Mouse (Mus musculus): Measurements from ENCODE around the gene Egfl8. TPM values are rescaled to one million over a fixed set of nuclear protein-coding genes. Genes with fewer than 3 reads are reported as not detected.

The Egfl8 gene
- 1 to 10 TPM; 1.4 to 3.3 (median 2.4) TPM for total RNA-seq (2022)

DNA sequence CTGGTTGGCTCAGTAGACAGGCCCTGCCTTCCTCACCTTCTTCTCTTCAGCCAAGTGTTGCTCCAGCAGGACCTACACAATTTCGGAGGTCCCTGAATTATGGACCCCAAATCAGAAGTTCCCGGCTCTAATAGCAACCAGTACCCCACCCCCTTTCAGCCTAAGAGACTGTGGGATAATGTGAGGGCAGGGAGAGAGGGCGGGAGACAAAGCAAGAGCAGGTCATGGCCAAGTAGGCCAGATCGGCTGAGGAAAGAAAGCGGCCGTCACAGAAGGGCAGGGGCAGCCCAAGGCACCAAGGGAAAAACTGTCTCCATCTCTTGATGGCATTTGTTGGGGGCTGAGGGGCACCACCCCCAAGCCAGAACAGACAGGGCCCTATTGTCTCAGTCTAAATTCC lies at the start of gene Egfl8:
Gene Egfl8, minus strand, starts transcription at position 101 of the 400 bp plus-strand sequence.
- DNase-seq (ENCODE audit: low spot score in 2 of 2) = no peak

DNA sequence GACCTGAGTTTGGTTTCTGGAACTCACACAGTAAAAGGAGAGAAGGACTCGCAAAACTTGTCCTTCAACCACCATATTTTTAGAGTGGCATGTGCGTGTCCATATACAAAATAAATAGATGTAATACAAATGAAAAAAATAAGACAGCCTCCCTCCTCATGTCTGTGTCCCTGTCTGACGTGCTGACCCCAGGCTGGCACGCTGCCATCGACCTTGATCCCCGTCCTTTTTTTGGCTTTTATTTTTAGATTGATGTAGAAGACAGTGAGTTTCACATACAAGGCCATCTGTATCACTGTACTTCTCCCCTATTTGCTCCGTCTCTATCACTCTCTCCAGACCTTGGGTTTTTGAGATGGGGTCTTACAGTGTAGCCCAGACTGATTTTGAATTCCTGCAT lies 48.7 kb upstream of the Egfl8 start:
- no peak for DNase-seq (ENCODE audit: low spot score in 2 of 2)

DNA sequence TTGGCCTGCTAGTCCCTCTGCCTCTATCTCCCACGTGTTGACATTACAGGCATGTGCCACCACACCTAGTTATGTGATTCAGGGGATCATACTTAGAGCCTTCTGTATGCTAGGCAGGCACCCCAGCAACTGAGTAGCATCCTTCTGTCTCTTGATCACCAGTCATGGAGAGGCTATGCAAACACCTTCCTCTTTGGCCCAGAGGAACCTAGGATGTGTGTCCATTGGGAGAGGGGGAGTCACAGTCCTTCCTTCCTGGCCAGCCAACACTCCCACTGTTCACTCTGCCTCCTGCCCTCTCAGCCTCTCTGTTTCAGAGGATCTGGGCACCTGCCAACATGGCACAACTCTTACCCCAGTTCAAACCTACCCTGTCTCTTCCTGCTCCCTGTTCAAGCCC lies 47.8 kb upstream of the Egfl8 start:
- no peak for DNase-seq (ENCODE audit: low spot score in 2 of 2)

DNA sequence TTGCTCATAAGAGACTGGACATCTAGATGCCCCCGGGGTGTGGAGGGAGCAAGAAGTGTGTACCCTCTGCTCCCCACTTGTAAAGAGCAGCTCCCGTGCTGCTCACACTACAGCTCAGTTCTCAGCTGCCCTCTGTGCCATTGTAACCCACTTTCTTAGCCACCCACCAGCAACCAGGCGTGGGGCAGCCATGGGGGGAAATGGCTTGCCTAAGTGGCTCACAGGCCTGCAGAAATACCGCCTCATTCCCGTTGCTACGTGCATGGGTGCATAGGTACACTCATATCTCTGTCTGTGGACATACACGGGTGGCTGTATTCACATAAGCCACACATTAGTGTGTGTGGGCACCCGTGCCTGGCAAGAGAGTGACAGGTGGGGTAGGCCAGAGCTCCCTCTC lies 47.2 kb upstream of the Egfl8 start:
- DNase-seq (ENCODE audit: low spot score in 2 of 2) = no peak

GRCm38 (mm10) chr17:34662468-34662867 lies 46.7 kb upstream of the Egfl8 start:
- DNase-seq (ENCODE audit: low spot score in 2 of 2) = no peak

- DNase-seq (ENCODE audit: low spot score in 2 of 2) = no peak
These were observed 45.4 kb upstream of the Egfl8 start for GRCm38 (mm10) chr17:34661121-34661591.

GRCm38 (mm10) chr17:34660259-34660820 lies 44.6 kb upstream of the Egfl8 start:
- no peak for DNase-seq (ENCODE audit: low spot score in 2 of 2)

DNA sequence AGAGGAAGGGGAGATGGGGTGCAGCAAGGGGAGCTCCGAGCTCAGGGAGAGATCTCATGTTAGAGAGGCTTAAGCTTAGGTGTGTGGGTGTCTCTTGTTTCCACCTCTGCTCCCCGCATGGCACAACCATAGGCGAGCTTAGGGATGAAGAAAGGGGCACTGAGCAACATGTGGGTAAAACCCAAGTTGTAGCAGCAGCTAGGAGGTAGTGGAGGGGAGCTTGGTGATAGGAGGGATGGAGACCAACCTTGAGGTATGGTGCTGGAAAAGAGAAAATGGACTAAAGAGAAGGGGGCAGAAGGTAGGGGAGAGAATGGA lies 44.1 kb upstream of the Egfl8 start:
- no peak for DNase-seq (ENCODE audit: low spot score in 2 of 2)

DNA sequence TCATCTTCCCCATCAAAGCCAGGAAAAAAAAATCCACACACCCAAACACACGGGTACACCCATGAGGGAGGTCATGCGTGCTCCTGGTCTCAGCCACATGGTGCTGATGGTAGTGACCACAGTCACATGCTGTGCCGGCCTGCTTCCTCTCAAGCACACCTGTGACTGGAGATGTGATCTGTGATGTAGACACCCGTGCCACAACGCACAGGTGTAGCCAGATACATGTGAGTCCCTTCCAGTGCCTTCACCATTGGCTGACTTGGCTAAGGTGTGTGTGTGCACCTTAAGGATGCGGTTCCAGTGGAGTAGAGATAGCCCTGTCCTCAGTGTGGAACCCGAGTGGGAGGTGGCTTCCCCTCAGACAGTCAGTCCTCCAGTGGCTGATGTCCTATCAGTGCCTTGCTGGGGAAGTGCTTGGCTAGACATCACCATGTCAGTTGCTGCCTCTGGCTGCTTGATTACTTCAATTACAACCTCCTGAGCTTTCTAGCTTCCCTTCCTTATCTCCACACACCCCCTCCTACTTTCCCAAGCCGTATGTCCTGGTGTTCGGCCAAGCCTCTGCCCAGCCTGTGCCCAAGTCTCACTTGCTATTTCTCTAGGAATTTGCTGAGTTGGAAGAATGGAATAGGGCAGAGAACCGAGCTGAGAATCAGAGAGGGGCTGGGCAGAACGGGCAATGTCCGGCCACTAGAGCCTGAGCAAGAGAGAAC lies 43.6 kb upstream of the Egfl8 start:
- DNase-seq (ENCODE audit: low spot score in 2 of 2) = no peak

GRCm38 (mm10) chr17:34658591-34658990 lies 42.8 kb upstream of the Egfl8 start:
- no peak for DNase-seq (ENCODE audit: low spot score in 2 of 2)

GRCm38 (mm10) chr17:34658145-34658544 lies 42.4 kb upstream of the Egfl8 start:
- no peak for DNase-seq (ENCODE audit: low spot score in 2 of 2)

GRCm38 (mm10) chr17:34657271-34657670 lies 41.5 kb upstream of the Egfl8 start:
- DNase-seq (ENCODE audit: low spot score in 2 of 2) = no peak

DNA sequence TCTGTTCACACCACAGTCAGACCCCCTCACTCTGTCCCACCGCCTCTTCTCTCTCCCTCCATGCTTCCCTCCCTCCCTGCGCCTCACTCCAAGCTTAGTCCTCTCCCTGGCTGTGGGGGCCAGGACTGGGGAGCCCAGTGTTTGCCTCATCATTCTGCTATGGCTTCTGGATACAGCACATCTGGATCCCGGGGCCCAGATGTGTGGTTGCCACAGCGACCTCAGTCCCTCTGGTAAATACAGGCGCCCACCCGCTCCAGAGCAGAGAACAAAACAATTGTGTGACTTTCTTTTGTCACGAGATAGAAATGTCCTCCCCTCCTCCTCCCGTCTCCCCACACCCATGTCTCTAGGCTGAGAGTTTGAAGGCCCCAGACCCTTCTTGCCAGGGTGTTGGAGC lies 40.9 kb upstream of the Egfl8 start:
- DNase-seq (ENCODE audit: low spot score in 2 of 2) = no peak

DNA sequence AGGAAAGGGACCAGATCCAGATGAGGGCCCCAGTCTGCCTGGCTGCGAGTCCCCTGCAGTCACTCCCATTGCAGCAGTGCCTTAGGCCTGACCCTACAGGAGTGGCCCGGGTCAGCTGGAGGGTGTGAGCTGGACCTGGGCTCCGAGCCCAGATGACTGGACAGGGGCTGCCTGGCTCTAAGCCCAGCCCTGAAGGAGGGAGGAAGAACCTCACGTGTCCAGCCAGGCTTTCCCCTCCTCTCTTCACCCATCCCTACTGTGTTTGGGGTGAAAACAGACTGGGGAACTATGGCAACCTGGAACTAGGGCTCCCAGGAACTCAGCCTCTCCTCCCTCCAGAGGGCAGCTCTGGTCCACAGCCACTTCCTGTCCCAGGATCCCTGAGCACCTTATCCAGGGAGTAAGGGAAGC lies 39.8 kb upstream of the Egfl8 start:
- peak in 1 of 2 experiments; percentile 79 for DNase-seq (ENCODE audit: low spot score in 2 of 2)

- DNase-seq (ENCODE audit: low spot score in 2 of 2) = no peak
These were observed 39.4 kb upstream of the Egfl8 start for GRCm38 (mm10) chr17:34655160-34655559.

GRCm38 (mm10) chr17:34654392-34654791 lies 38.6 kb upstream of the Egfl8 start:
- no peak for DNase-seq (ENCODE audit: low spot score in 2 of 2)

DNA sequence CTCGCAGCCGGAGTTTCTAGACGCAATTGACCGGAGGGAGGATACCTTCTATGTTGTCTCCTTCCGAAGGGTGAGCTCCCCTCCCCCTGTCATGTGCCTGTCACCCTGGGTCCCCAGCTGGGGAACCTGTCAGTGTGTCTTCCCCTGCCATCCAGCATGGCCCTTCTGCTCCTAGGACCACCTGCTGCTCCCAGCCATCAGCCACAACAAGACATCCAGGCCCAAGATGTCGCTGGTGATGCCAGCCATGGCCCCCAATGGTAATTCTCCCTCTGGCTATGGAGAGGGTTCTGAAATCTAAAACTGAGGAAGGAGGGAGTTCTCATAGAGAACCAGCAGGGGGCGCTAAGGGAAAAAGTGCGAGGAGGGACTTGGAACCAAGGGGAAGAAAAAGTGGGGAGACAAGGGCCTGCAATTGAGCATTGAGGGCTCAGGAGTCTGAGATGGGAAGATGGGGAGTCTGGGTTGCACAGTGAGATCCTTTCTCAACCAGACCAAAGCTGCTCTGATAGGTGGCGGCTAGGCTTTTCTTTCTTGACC lies 38.0 kb upstream of the Egfl8 start:
- DNase-seq (ENCODE audit: low spot score in 2 of 2) = no peak

GRCm38 (mm10) chr17:34652985-34653384 lies 37.2 kb upstream of the Egfl8 start:
- no peak for DNase-seq (ENCODE audit: low spot score in 2 of 2)

GRCm38 (mm10) chr17:34652546-34652945 lies 36.8 kb upstream of the Egfl8 start:
- no peak for DNase-seq (ENCODE audit: low spot score in 2 of 2)

DNA sequence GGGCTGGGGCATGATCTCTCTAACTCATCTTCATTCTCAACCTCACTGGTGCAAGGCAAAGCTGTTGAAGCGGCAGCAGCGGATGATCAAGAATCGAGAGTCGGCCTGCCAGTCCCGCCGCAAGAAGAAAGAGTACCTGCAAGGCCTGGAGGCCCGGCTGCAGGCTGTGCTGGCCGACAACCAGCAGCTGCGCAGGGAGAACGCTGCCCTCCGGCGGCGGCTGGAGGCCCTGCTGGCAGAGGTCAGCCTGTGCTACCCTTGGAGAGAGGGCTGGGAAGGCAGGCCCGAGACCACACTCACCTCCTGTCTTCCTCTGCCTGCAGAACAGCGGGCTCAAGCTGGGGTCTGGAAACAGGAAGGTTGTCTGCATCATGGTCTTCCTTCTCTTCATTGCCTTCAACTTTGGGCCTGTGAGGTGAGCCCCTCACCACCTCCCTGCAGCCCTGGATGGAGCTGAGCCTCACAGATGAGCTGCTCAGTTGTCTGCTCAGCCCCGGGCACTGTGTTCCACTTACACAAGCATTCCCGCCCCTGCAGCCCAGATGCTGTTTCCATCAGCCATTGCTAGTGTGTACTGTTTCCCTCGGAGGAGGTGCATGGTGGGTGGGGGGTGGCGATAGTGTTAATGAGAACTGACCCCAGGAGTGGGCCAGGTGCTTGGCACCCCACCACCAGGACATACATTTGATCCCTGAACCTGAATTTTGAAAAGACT lies 35.9 kb upstream of the Egfl8 start:
- peak in 1 of 2 experiments; percentile 65 for DNase-seq (ENCODE audit: low spot score in 2 of 2)

DNA sequence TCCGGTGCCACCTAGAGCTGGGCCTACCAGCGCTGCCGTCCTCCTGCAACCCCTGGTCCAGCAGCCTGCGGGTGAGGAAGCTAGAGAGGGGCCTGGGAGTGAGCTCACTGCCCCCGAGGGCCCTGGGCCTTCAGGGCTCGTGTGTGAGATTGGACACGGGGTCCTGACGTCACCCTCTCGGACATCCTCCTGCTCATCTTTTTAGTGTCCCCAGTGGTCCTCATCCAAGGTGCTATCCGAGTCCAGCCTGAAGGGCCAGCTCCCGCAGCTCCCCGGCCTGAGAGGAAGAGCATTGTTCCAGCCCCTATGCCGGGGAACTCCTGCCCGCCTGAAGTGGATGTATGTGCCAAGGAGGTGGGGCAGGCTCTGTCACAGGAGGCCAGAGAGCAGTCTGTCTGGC lies 35.0 kb upstream of the Egfl8 start:
- no peak for DNase-seq (ENCODE audit: low spot score in 2 of 2)

DNA sequence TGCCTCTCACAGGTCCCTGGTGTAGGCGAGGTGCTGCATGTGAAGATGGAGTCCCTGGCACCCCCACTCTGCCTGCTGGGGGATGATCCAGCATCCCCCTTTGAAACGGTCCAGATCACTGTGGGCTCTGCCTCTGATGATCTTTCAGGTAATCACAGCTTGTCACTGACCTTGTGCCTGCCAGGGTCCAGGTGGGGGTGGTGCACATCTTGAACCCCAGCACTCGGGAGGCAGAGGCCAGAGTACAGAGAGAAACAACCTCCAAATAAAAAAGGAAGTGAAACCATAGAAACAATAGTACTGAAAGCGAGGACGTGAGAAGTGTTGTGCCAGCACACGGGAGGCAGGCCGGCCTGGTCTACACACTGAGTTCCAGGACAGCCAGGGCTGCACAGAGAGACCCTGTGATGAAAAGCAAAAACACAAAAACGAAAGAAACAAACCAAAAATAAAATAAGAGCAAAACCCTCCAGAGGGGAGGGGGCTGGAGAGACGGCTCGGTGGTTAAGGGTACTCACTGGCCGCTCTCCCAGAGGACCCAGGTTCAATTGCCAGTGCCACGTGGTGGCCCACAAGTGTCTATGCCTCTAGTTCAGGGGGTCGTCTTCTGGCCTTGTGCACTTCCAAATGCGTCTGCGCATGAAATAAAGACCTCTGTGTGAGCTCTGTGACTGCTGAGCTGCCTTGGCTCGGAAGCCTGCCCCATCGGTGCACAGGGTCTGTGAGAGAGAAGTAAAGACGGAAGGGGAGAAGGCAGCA lies 33.5 kb upstream of the Egfl8 start:
- no peak for DNase-seq (ENCODE audit: low spot score in 2 of 2)

Measured in layer of hippocampus, adult 8-10 months (tissue).